Mouse (Mus musculus): ENCODE results near the gene Lrrc45. TPM values are rescaled to one million over a fixed set of nuclear protein-coding genes. Genes with fewer than 3 reads are reported as not detected.
"Not testable (repeated sequence)": the region's sequence is repeated elsewhere in the genome, so short reads cannot be mapped to it uniquely, and the experiment has no call there.

Lrrc45 gene
- 76.8 and 81.3 TPM in 2 replicates for polyA plus RNA-seq (2015; fragmentation: Nextera tagmentation; extraction: Ambion mirVana)

DNA sequence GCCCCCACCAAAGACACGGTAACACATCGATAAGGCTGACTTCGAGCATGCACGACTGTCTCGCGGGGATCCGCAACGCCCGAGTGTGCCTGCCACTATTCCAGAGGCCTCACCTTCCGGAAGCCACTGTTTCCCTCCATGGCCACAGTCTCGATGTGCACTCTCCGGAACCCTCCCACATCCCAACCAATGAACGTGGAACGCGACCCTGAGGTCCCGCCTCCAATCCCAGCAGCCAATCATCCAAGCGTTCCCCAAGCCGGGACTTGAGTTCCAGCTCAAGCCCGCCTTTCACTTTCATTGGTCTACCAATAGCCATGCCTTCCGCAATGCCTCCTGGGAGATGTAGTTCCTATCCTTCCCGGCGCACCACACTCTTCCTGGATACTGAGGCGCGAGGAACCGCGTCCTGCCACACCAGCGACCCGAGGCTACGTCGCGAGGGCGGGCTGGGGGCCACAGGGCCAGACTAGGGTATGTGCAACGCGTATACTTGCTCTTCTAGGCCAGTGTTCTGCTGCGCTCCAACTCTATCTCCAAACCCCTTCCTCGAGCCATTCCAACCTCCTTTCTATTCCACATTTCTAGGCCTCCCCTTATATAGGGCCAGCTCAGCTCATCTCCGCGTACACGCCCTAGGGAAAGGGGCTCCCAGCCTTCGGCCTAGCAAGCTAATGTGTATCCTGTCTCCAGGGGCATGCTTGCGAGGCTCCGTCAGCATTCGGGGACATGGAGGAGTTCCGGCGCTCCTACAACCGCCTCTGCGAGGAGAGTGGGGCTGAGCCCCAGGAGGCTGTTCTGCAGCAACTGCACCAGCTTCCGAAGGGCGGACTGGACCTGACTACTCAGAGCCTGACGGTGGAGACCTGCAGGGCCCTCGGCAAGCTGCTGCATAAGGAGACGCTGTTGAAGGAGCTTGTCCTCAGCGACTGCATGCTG is at the start of gene Lrrc45, which contains the start of gene Cenpx:
Gene Lrrc45, plus strand, starts transcription at position 346 of the 939 bp plus-strand sequence.
Gene Cenpx, minus strand, starts transcription at position 159 of the 939 bp plus-strand sequence.
- H3K9ac ChIP-seq (replicated peaks), result peak within 1 kb of the TSS; percentile 69
- peak; percentile 97 for ATAC-seq (ENCODE audit: low FRiP score)
- 2% methylated on average over 53 of the region's 53 CpGs for WGBS
- H3K27ac ChIP-seq (replicated peaks), result peak within 1 kb of the TSS; percentile 84
- no peaks in the 10 kb centered on the region for H3K9me3 ChIP-seq (replicated peaks)
- H3K36me3 ChIP-seq, result peaks cover 41% of the 10 kb centered on the region
- peaks cover 37% of the 10 kb centered on the region for H3K4me1 ChIP-seq
- peak within 1 kb of the TSS; percentile 100 for H3K4me2 ChIP-seq
- H3K4me3 ChIP-seq (replicated peaks), result peak within 1 kb of the TSS; percentile 67
- no peaks in the 10 kb centered on the region for H3K27me3 ChIP-seq (replicated peaks)

- no peak for ATAC-seq (ENCODE audit: low FRiP score)
- 69% methylated on average over 3 of the region's 3 CpGs for WGBS
Observed at GRCm38 (mm10) chr11:120665406-120665805, 48.3 kb upstream of the Lrrc45 start.

DNA sequence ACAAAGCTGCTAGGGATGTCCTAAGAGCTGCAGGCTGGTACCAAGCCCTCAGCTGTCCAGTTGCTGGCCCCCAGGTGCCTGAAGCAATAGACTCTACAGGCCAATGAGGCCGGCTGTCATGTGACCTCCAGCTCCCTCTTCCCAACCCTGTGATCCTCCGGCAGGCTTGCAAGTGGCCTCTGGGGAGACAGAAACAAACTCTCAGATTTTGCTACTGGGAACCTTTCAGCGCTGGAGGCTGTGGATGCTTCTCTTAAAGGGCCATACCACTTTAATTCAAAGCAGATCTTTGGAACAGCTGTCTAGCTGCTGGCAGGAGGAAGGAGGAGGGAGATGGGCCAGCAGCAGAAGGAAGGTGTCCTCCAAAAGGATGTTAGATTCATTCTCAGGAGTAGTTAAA is 47.1 kb upstream of the Lrrc45 start:
- WGBS, result 3% methylated on average over 3 of the region's 3 CpGs
- Histone ChIP-seq H3K36me3 (no peaks in the 10 kb centered on the region), H3K9ac (replicated peaks) (no peak overlapping the region; the same call in 1 of the 2 replicates)

More at GRCm38 (mm10) chr11:120665406-120665805, 48.3 kb upstream of the Lrrc45 start:
- Histone ChIP-seq H3K27me3 (replicated peaks) (peaks cover 35% of the 10 kb centered on the region), H3K36me3 (no peaks in the 10 kb centered on the region), H3K27ac (replicated peaks) (no peak overlapping the region), H3K4me3 (replicated peaks) (no peak overlapping the region), H3K9ac (replicated peaks) (no peak overlapping the region), H3K4me1 (peaks cover 15% of the 10 kb centered on the region), H3K9me3 (replicated peaks) (no peaks in the 10 kb centered on the region), H3K4me2 (no peak overlapping the region)

GRCm38 (mm10) chr11:120672687-120673593 is 40.8 kb upstream of the Lrrc45 start, which contains the start of gene Aspscr1:
TSS of gene Aspscr1 (plus strand) at chr11:120672973.
- Histone ChIP-seq H3K4me2 (peak within 1 kb of the TSS; percentile 79), H3K27ac (replicated peaks) (peak within 1 kb of the TSS; percentile 96), H3K27me3 (replicated peaks) (no peaks in the 10 kb centered on the region), H3K9me3 (replicated peaks) (no peaks in the 10 kb centered on the region), H3K4me1 (peaks cover 25% of the 10 kb centered on the region), H3K9ac (replicated peaks) (peak within 1 kb of the TSS; percentile 88), H3K36me3 (peaks cover 13% of the 10 kb centered on the region), H3K4me3 (replicated peaks) (peak within 1 kb of the TSS; percentile 83)
- 1% methylated on average over 83 of the region's 83 CpGs for WGBS
- peak; percentile 98 for ATAC-seq (ENCODE audit: low FRiP score)

More for the DNA sequence above, 47.1 kb upstream of the Lrrc45 start:
- ATAC-seq (ENCODE audit: low FRiP score), result no peak
- no peak overlapping the region for H3K4me2 ChIP-seq
- peaks cover 5% of the 10 kb centered on the region; the same call in 1 of the 2 replicates for H3K4me1 ChIP-seq
- H3K27ac ChIP-seq (replicated peaks), result no peak overlapping the region
- no peaks in the 10 kb centered on the region for H3K9me3 ChIP-seq (replicated peaks)
- no peak overlapping the region for H3K4me3 ChIP-seq (replicated peaks)
- peaks cover 23% of the 10 kb centered on the region for H3K27me3 ChIP-seq (replicated peaks)

GRCm38 (mm10) chr11:120673594-120674122 is 40.1 kb upstream of the Lrrc45 start:
- Histone ChIP-seq H3K27me3 (replicated peaks) (no peaks in the 10 kb centered on the region), H3K27ac (replicated peaks) (peak overlapping the region; percentile 96), H3K9ac (replicated peaks) (peak overlapping the region; percentile 88), H3K36me3 (peaks cover 20% of the 10 kb centered on the region), H3K4me1 (peaks cover 25% of the 10 kb centered on the region), H3K4me2 (peak overlapping the region; percentile 79), H3K9me3 (replicated peaks) (no peaks in the 10 kb centered on the region), H3K4me3 (replicated peaks) (peak overlapping the region; percentile 83)
- 37% methylated on average over 12 of the region's 12 CpGs for WGBS
- peak; percentile 31 for ATAC-seq (ENCODE audit: low FRiP score)

DNA sequence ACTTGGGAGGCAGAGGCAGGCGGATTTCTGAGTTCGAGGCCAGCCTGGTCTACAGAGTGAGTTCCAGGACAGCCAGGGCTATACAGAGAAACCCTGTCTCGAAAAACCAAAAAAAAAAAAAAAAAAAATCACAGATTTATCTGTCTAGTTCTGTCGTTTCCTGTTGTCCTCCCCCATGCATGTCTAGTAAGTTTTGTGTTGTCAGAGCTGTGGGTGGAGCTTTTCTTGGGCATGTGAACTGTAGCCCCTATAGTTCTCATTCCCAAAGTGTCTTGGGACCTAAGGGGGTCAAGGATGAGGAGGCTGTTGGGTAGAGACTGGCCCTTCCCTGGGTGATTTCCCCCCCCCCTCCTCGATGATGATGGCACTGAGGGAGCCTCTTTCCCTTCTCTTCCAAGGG is 37.9 kb upstream of the Lrrc45 start:
- WGBS, result 88% methylated on average over 4 of the region's 5 CpGs
- H3K36me3 ChIP-seq, result peaks cover 42% of the 10 kb centered on the region

DNA sequence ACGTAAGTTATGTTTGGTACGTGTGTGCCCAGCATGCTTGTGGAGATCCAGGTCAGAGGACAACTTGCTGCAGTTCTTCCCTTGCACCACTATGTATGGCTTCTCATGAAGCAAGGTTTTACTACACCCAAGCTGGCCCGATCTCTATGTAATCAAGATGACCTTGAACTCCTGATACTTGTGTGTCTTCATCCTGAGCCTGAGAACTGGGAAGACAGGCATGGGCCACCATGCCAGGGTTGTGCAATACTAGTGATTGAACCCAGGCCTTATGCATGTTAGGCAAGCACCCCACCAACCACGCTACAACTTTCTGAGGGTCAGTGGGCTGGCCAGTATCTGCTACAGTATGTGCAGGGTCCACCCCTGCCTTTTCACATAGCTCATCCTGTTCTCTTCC is 36.8 kb upstream of the Lrrc45 start:
- H3K9ac ChIP-seq (replicated peaks), result no peak overlapping the region

More for the DNA sequence above, 37.9 kb upstream of the Lrrc45 start:
- H3K4me3 ChIP-seq (replicated peaks); H3K9me3 ChIP-seq (replicated peaks); H3K27me3 ChIP-seq (replicated peaks); H3K4me2 ChIP-seq; ATAC-seq (ENCODE audit: low FRiP score); H3K9ac ChIP-seq (replicated peaks); H3K27ac ChIP-seq (replicated peaks): not testable (repeated sequence)
- H3K4me1 ChIP-seq, result peaks cover 25% of the 10 kb centered on the region

DNA sequence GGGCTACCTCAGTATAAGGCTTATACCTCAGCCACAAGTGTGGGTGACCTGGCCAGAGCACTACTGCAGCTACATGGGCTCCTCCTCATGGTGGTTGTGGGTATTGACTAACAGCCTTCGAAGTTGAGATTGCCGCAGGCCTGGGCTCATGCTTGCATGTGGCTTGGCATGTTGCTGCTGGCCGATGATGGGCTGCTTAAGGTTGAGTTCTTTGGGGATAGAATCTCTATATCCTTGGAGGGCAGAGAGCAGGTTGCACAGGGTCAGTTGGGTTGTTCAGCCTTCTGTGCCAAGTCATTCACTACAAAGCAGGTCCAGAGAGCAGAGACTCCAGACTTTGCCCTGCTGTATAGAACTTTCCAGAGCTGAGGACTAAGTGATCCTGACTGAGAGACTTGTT is 33.8 kb upstream of the Lrrc45 start:
- Histone ChIP-seq H3K9me3 (replicated peaks) (no peaks in the 10 kb centered on the region), H3K27me3 (replicated peaks) (no peaks in the 10 kb centered on the region), H3K9ac (replicated peaks) (no peak overlapping the region), H3K27ac (replicated peaks) (no peak overlapping the region), H3K36me3 (peaks cover 67% of the 10 kb centered on the region), H3K4me3 (replicated peaks) (no peak overlapping the region), H3K4me2 (no peak overlapping the region), H3K4me1 (peaks cover 10% of the 10 kb centered on the region; the same call in 1 of the 2 replicates)
- no peak for ATAC-seq (ENCODE audit: low FRiP score)
- WGBS, result 82% methylated on average over 3 of the region's 3 CpGs

More for the DNA sequence above, 36.8 kb upstream of the Lrrc45 start:
- Histone ChIP-seq H3K4me3 (replicated peaks) (no peak overlapping the region), H3K27me3 (replicated peaks) (no peaks in the 10 kb centered on the region), H3K9me3 (replicated peaks) (no peaks in the 10 kb centered on the region), H3K36me3 (peaks cover 49% of the 10 kb centered on the region), H3K4me1 (peaks cover 25% of the 10 kb centered on the region), H3K27ac (replicated peaks) (no peak overlapping the region), H3K4me2 (no peak overlapping the region)
- no peak for ATAC-seq (ENCODE audit: low FRiP score)
- WGBS, result 90% methylated on average over 4 of the region's 4 CpGs

- no peak for ATAC-seq (ENCODE audit: low FRiP score)
- Histone ChIP-seq H3K27me3 (replicated peaks) (no peaks in the 10 kb centered on the region), H3K4me2 (no peak overlapping the region), H3K4me3 (replicated peaks) (no peak overlapping the region), H3K9ac (replicated peaks) (no peak overlapping the region), H3K4me1 (no peaks in the 10 kb centered on the region), H3K27ac (replicated peaks) (no peak overlapping the region), H3K36me3 (peaks cover 70% of the 10 kb centered on the region), H3K9me3 (replicated peaks) (no peaks in the 10 kb centered on the region)
- WGBS, result 93% methylated on average over 5 of the region's 5 CpGs
Observed at GRCm38 (mm10) chr11:120682683-120683082, 31.0 kb upstream of the Lrrc45 start.

DNA sequence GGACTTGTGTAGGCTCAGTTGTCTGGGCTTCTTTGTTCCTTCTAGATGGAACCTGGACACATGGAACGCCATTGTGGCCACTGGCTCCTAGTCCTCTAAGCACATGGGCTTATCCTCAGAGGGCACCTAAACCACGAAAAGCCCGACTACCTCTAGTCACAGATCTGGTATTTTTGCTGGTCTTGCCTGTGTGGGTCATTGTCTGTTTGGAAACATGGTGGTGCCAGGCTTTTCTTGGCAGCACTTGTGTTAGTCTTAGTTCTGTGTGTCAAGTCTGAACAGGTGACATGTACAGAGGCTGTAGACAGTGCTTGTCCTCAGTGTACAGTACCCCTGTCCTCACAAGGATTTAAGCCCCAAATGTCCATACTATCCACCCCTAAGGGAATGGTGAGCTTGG is 30.2 kb upstream of the Lrrc45 start:
- Histone ChIP-seq H3K9me3 (replicated peaks) (no peaks in the 10 kb centered on the region), H3K27ac (replicated peaks) (no peak overlapping the region), H3K9ac (replicated peaks) (no peak overlapping the region), H3K27me3 (replicated peaks) (no peaks in the 10 kb centered on the region), H3K36me3 (peaks cover 69% of the 10 kb centered on the region), H3K4me1 (no peaks in the 10 kb centered on the region), H3K4me3 (replicated peaks) (no peak overlapping the region), H3K4me2 (no peak overlapping the region)
- WGBS, result 93% methylated on average over 3 of the region's 3 CpGs
- no peak for ATAC-seq (ENCODE audit: low FRiP score)

- Histone ChIP-seq H3K4me2 (no peak overlapping the region), H3K9ac (replicated peaks) (no peak overlapping the region), H3K4me1 (no peaks in the 10 kb centered on the region), H3K4me3 (replicated peaks) (no peak overlapping the region), H3K9me3 (replicated peaks) (no peaks in the 10 kb centered on the region), H3K27ac (replicated peaks) (no peak overlapping the region), H3K27me3 (replicated peaks) (no peaks in the 10 kb centered on the region), H3K36me3 (peaks cover 69% of the 10 kb centered on the region)
- WGBS, result 92% methylated on average over 2 of the region's 2 CpGs
- no peak for ATAC-seq (ENCODE audit: low FRiP score)
Observed at GRCm38 (mm10) chr11:120684086-120684485, 29.6 kb upstream of the Lrrc45 start.

All from neural tube, embryonic 15.5 days (tissue).